14 mouse cellular contexts compared by ENCODE assay signal in the genomic region with DNA sequence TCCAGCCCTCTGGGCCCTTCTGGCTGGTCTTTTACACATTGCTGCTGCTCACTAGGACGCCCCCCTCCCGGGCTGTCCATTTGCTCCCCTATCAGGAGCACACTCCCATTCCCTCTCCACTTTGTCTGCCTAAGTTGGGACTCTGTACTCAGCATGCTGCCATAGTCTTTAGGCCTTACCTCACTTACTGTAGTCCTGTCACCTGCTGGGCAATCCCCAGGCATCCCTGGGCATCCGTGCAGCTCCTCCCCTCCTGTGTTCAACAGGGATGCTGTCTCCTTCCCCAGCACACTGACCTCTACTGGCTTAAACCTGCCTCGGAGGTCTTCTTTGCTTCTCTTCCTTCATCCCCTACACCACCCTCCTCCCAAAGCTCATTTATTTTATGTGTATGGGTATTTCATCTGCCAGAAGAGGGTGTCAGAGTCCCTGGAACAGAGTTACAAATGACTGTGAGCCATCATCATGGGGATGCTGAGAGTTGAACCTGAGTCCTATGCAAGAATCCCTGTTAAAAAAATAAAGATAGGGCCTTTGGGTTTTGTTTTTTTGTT. TPM values are rescaled to one million over a fixed set of nuclear protein-coding genes. Genes with fewer than 3 reads are reported as not detected.
DNase-seq lines count a peak whose midpoint lies in the region; ATAC-seq and TF ChIP-seq lines count a peak whose summit lies in the region.
"Had no signal": no experiment of that assay in that cellular context is flagged by ENCODE, and none has a peak within 500 bp of the region (broad histone marks: within the 10 kb centered on the region; RNA-seq: fewer than 3 reads in every experiment).

No protein-coding gene starts in this region.

- DNase-seq in kidney, postnatal 0 days (ENCODE audit: low spot score) = no peak
- DNase-seq in kidney, postnatal 25 days = no peak
- DNase-seq in CH12.LX (ENCODE audit: extremely low read depth) (peak; percentile 56), MEL (ENCODE audit: low read depth, low spot score) (peak; percentile 29)
- no peak for DNase-seq in left cerebral cortex, adult 11 months (ENCODE audit: low spot score)
- no peak for DNase-seq in forebrain, embryonic 14.5 days (ENCODE audit: low spot score)
- DNase-seq: gastrocnemius, postnatal 14 days; layer of hippocampus, adult 9-11 months; lung, postnatal 4 days had no signal

- TF ChIP-seq POLR2A in CH12.LX (IDR thresholded peaks at IDR 0.05; ENCODE audit: low read depth, low read length) (no peak), MEL (IDR thresholded peaks at IDR 0.05; ENCODE audit: control insufficient read depth in 1 of 2, insufficient read depth in 1 of 2, low read depth in 1 of 2, low read length in 2 of 2, poor library complexity in 1 of 2) (no peak)
- no peak for TF ChIP-seq POLR2A in olfactory bulb, adult 2 months (IDR thresholded peaks at IDR 0.05; ENCODE audit: insufficient read depth, low read depth, low read length)

- no peak overlapping the region for H3K9ac ChIP-seq in kidney, postnatal 0 days (ENCODE audit: low read depth, low read length)
- H3K9ac ChIP-seq in CH12.LX (ENCODE audit: insufficient read depth, low read depth) = no peak overlapping the region
- no peak overlapping the region for H3K9ac ChIP-seq in MEL (ENCODE audit: control insufficient read depth, low read depth, low read length, poor library complexity, severe bottlenecking)
- no peak overlapping the region for H3K9ac ChIP-seq in forebrain, embryonic 14.5 days (ENCODE audit: low read length)
- H3K9ac ChIP-seq: limb, embryonic 13.5 days had no signal

- WGBS in kidney, postnatal 0 days = 45% methylated on average over 4 of the region's 4 CpGs
- 27% methylated on average over 4 of the region's 4 CpGs for WGBS in olfactory bulb, adult 2 months
- 19% methylated on average over 4 of the region's 4 CpGs for WGBS in forebrain, embryonic 14.5 days

- dilution Hi-C loops in CH12.LX (cut with MboI; ENCODE audit: extremely low pct_ligation_motif_present, extremely low pct_unique_long_range_greater_than_20kb, low sequenced_read_pairs) = no loop called here

- H3K4me2 ChIP-seq in kidney, postnatal 0 days (ENCODE audit: low read length) = no peak overlapping the region
- H3K4me2 ChIP-seq in CH12.LX (ENCODE audit: insufficient read depth, low read depth, poor library complexity, severe bottlenecking) = no peak overlapping the region
- no peak overlapping the region for H3K4me2 ChIP-seq in forebrain, embryonic 14.5 days (ENCODE audit: low read length)
- H3K4me2 ChIP-seq: limb, embryonic 13.5 days had no signal

- TF ChIP-seq RAD21 in CH12.LX (IDR thresholded peaks at IDR 0.05; ENCODE audit: low read depth, low read length) = peak; percentile 59
- TF ChIP-seq RAD21 in MEL (IDR thresholded peaks at IDR 0.05; ENCODE audit: low read depth, low read length) = peak; percentile 31

- no peak overlapping the region for H3K4me3 ChIP-seq in kidney, postnatal 0 days (replicated peaks; ENCODE audit: low read depth, low read length)
- no peak overlapping the region for H3K4me3 ChIP-seq in CH12.LX (replicated peaks in 1 of 3; ENCODE audit: low read depth in 2 of 3, low read length in 2 of 3, poor library complexity in 1 of 3)
- no peak overlapping the region for H3K4me3 ChIP-seq in MEL (ENCODE audit: control insufficient read depth in 1 of 2, insufficient read depth in 1 of 2, low read depth in 2 of 2, low read length in 2 of 2)
- H3K4me3 ChIP-seq in olfactory bulb, adult 2 months (ENCODE audit: insufficient read depth, low read depth, low read length) = no peak overlapping the region
- H3K4me3 ChIP-seq in forebrain, embryonic 14.5 days (ENCODE audit: low read depth, low read length) = no peak overlapping the region
- H3K4me3 ChIP-seq: erythroblast, embryonic 14.5 days; limb, embryonic 13.5 days had no signal

- no peak overlapping the region for H3K27ac ChIP-seq in kidney, postnatal 0 days
- H3K27ac ChIP-seq in CH12.LX (ENCODE audit: insufficient read depth, low read depth) (no peak overlapping the region), MEL (ENCODE audit: control insufficient read depth, low read depth, low read length) (no peak overlapping the region)
- peak overlapping the region; percentile 19; the same call in 1 of the 2 replicates for H3K27ac ChIP-seq in olfactory bulb, adult 2 months (ENCODE audit: insufficient read depth, low read depth, low read length)
- H3K27ac ChIP-seq in forebrain, embryonic 14.5 days (ENCODE audit: low read depth, low read length) = no peak overlapping the region
- H3K27ac ChIP-seq: limb, embryonic 13.5 days had no signal

- H3K9me3 ChIP-seq in kidney, postnatal 0 days (replicated peaks; ENCODE audit: low read length) = no peaks in the 10 kb centered on the region
- no peaks in the 10 kb centered on the region for H3K9me3 ChIP-seq in CH12.LX (replicated peaks; ENCODE audit: low read length)
- H3K9me3 ChIP-seq in MEL (replicated peaks; ENCODE audit: insufficient read depth, low read length) = no peaks in the 10 kb centered on the region
- no peaks in the 10 kb centered on the region for H3K9me3 ChIP-seq in forebrain, embryonic 14.5 days (replicated peaks; ENCODE audit: control insufficient read depth, low read length)
- H3K9me3 ChIP-seq: limb, embryonic 13.5 days had no signal

- H3K79me2 ChIP-seq in CH12.LX (replicated peaks; ENCODE audit: control insufficient read depth, extremely low read depth, insufficient read depth, poor library complexity, severe bottlenecking) = no peaks in the 10 kb centered on the region
- H3K79me2 ChIP-seq in MEL (ENCODE audit: control insufficient read depth, insufficient read depth, low read length, poor library complexity) = no peaks in the 10 kb centered on the region

- no peak for TF ChIP-seq EP300 in CH12.LX (IDR thresholded peaks at IDR 0.05; ENCODE audit: low read length)
- TF ChIP-seq EP300 in MEL (IDR thresholded peaks at IDR 0.05; ENCODE audit: low read depth in 1 of 2, low read length in 2 of 2) = no peak

- H3K36me3 ChIP-seq in kidney, postnatal 0 days (ENCODE audit: insufficient read depth, low read length) = no peaks in the 10 kb centered on the region
- H3K36me3 ChIP-seq in CH12.LX (replicated peaks in 1 of 2; ENCODE audit: control insufficient read depth in 1 of 2, insufficient read depth in 1 of 2, low read length in 1 of 2) (peaks cover 0 to 4% of the 10 kb centered on the region in 2 experiments), MEL (ENCODE audit: control insufficient read depth in 1 of 2, insufficient read depth in 2 of 2, low read length in 2 of 2) (peaks cover 0 to 26% of the 10 kb centered on the region in 2 experiments; a peak in 2 of 4 replicates)
- H3K36me3 ChIP-seq in forebrain, embryonic 14.5 days (ENCODE audit: control insufficient read depth, insufficient read depth, low read length) = no peaks in the 10 kb centered on the region
- H3K36me3 ChIP-seq: limb, embryonic 13.5 days had no signal

- H3K27me3 ChIP-seq in kidney, postnatal 0 days (ENCODE audit: insufficient read depth, low read length) = no peaks in the 10 kb centered on the region
- H3K27me3 ChIP-seq in CH12.LX (replicated peaks) (no peaks in the 10 kb centered on the region), MEL (ENCODE audit: control insufficient read depth in 1 of 2, insufficient read depth in 2 of 2, low read length in 2 of 2) (no peaks in the 10 kb centered on the region)
- H3K27me3 ChIP-seq in forebrain, embryonic 14.5 days (replicated peaks; ENCODE audit: control insufficient read depth, insufficient read depth, low read length) = no peaks in the 10 kb centered on the region
- H3K27me3 ChIP-seq: limb, embryonic 13.5 days had no signal

- peaks cover 14% of the 10 kb centered on the region; the same call in 1 of the 2 replicates for H3K4me1 ChIP-seq in kidney, postnatal 0 days (replicated peaks; ENCODE audit: insufficient read depth, low read length)
- peaks cover 0 to 40% of the 10 kb centered on the region in 2 experiments; a peak in 2 of 4 replicates for H3K4me1 ChIP-seq in CH12.LX (ENCODE audit: control insufficient read depth in 1 of 2, insufficient read depth in 2 of 2)
- peaks cover 6 to 23% of the 10 kb centered on the region in 2 experiments for H3K4me1 ChIP-seq in MEL (ENCODE audit: control insufficient read depth in 1 of 2, insufficient read depth in 2 of 2, low read length in 2 of 2)
- peaks cover 33% of the 10 kb centered on the region for H3K4me1 ChIP-seq in olfactory bulb, adult 2 months (ENCODE audit: control insufficient read depth, insufficient read depth, low read length)
- peaks cover 26% of the 10 kb centered on the region for H3K4me1 ChIP-seq in forebrain, embryonic 14.5 days (ENCODE audit: control insufficient read depth, insufficient read depth, low read length)

- in situ Hi-C loops in CH12.LX (cut with MboI; ENCODE audit: low pct_ligation_motif_present, low pct_unique_long_range_greater_than_20kb, low sequenced_read_pairs) = loop anchor here (5.0 kb wide), 1 partner anchor 40 kb away; no protein-coding TSS in a partner anchor

- ATAC-seq in kidney, postnatal 0 days (replicated peaks; ENCODE audit: low FRiP score, low read depth) = no peak
- ATAC-seq in erythroblast, adult 5-6 weeks (replicated peaks; ENCODE audit: low FRiP score, poor library complexity, severe bottlenecking) = no peak
- ATAC-seq in forebrain, embryonic 14.5 days = no peak
- ATAC-seq: intestine, postnatal 0 days had no signal

- TF ChIP-seq CTCF in kidney, postnatal 0 days (IDR thresholded peaks at IDR 0.05; ENCODE audit: low read depth) = peak; percentile 41; the same call in 1 of the 2 replicates
- TF ChIP-seq CTCF in CH12.LX (conservative IDR thresholded peaks at IDR 0.05 in 1 of 2, IDR thresholded peaks at IDR 0.05 in 1 of 2; ENCODE audit: low read depth in 2 of 2, low read length in 2 of 2) (peak in 1 of 2 experiments; percentile 65; a peak in 2 of 4 replicates), MEL (IDR thresholded peaks at IDR 0.05 in 2 of 3, conservative IDR thresholded peaks at IDR 0.05 in 1 of 3; ENCODE audit: control insufficient read depth in 1 of 3, insufficient read depth in 1 of 3, low read depth in 2 of 3, low read length in 3 of 3, poor library complexity in 1 of 3, severe bottlenecking in 1 of 3) (peak; percentile 7 to 50 (median 25); a peak in 5 of 6 replicates)
- no peak for TF ChIP-seq CTCF in olfactory bulb, adult 2 months (IDR thresholded peaks at IDR 0.05; ENCODE audit: insufficient read depth, low read depth, low read length)

RNA-seq across cellular contexts. Expression of gene Wdfy2, which starts 44.7 kb away (rescaled TPM):
- 3.9 and 4.6 TPM in 2 replicates for polyA plus RNA-seq in kidney, postnatal 0 days (2015; fragmentation: Nextera tagmentation; extraction: Ambion mirVana)
- 3.9 and 6.3 TPM in 2 replicates for total RNA-seq in CH12.LX (2012; rRNA removed)
- total RNA-seq in CH12.LX (2014; rRNA removed) = 6.7 and 7.6 TPM in 2 replicates
- polyA plus RNA-seq in CH12.LX (2012; ENCODE audit: insufficient read length, low read depth) = 5.5 and 6.6 TPM in 2 replicates
- total RNA-seq in MEL (2012; rRNA removed) = 2.7 and 3.3 TPM in 2 replicates
- 1 to 10 TPM in 1 of 2 experiments, not detected in 1; 4.1 TPM for polyA plus RNA-seq in MEL (2012; ENCODE audit: insufficient read depth in 1 of 2, insufficient read length in 2 of 2, low read depth in 1 of 2, low replicate concordance in 2 of 2, missing spikeins in 1 of 2)
- not detected in 2 replicates for polyA plus RNA-seq in olfactory bulb, adult 2 months (2012; ENCODE audit: insufficient read depth, insufficient read length, low replicate concordance, missing spikeins)
- total RNA-seq in erythroblast, adult 5-6 weeks (2015; ENCODE audit: low replicate concordance) = 4.8 and 7.9 TPM in 2 replicates
- 4.7 and 8.0 TPM in 2 replicates for total RNA-seq in erythroblast, adult 5-6 weeks (2017; ENCODE audit: low replicate concordance)
- 9.2 and 10.0 TPM in 2 replicates for polyA plus RNA-seq in forebrain, embryonic 14.5 days (2014; fragmentation: Nextera tagmentation; extraction: Ambion mirVana)

Comparison
In these comparisons a context has a peak if more than half of its experiments do, and no peak if none do; other contexts are left out.
1. DNase-seq: peak in CH12.LX (single experiment) and MEL (single experiment); none in kidney, postnatal 0 days (single experiment), kidney, postnatal 25 days (0 of 2), left cerebral cortex, adult 11 months (single experiment) and forebrain, embryonic 14.5 days (single experiment).